Mouse (Mus musculus): ENCODE measurements at regions not wholly inside any gene's neighbourhood (a gene's known extent, or its start where the extent isn't known, plus 50 kb on each side); places are given as distances from the start of the nearest gene placed in this dataset.
A peak's percentile ranks its signal among the peaks of the same experiment; 100 is the strongest.

DNA sequence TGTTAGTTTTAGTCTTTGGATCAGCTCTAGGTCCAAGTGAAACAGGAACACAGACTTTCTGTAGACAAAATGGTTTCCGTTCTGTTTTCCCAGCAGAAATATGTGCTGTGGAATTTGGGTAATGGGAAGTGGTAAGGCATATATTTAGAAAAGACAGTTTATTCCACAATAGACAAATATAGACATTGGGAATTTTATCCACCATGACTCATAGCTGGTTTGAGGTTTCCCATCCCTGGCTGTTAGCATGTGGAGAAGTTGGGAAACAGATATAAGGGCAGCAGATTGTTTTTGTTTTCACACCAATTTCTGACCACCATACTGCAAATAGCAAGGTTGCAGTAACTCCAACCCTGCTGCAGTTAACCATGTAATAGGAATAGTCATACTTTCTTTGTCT, 385.0 kb upstream of the Adam34 start:
- DNase-seq: no peak

DNA sequence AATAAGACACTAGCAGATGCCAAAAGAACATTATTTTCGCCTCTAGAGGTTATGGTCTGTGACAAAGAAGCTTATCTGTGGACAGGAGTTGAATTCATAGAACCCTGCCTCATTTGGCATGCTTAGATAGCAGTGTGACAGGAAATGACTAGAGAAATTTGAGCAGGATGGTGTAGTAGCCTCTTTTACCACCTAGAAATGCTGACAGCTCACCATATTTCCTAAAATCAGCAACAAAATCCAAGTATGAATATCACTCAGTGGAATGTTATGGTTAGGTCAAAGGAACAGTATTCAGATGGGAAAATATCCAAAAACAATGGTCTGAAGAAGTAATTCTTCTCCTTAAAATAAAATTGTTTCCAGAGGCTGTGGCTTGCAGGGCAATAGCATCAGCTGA, 383.6 kb upstream of the Adam34 start:
- DNase-seq: no peak

DNA sequence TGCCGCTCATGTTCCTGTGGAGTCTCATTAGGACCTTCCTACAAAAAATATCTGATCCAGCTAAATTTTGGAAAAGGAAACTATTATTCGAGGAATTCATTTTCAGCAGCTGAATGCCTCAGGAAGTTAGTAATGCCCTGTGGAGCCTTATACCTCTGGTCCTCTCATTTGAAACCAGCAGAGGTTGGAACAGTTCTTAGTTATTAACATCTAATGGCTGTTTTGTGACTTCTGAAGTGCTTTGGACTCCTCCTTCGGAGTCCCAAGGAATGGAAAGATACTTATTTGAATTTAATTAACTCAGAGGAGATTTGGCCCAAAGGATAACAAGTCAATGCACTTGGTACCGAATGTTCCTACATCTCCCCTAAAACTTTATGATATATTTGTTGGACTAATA, 372.2 kb upstream of the Adam34 start:
- DNase-seq: no peak

DNA sequence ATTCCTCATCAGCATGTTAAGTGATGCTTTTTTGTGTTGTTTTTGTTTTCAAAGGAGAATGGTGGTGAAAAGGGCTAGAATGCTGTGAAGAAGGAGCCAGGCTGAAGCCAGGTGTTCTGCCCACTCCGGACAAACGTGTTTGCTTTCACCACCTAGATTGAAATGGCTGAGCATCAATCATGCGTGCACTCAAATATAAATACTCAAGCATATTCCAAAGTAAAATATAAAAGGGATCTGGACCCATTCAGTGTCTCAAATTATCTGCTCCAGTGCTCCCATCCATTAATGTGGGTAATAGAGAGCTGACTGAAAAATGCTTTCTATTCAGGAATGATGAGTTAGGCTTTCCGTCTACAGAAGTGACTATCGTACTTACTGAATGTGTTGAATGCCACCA, 349.0 kb upstream of the Adam34 start:
- DNase-seq: no peak

DNA sequence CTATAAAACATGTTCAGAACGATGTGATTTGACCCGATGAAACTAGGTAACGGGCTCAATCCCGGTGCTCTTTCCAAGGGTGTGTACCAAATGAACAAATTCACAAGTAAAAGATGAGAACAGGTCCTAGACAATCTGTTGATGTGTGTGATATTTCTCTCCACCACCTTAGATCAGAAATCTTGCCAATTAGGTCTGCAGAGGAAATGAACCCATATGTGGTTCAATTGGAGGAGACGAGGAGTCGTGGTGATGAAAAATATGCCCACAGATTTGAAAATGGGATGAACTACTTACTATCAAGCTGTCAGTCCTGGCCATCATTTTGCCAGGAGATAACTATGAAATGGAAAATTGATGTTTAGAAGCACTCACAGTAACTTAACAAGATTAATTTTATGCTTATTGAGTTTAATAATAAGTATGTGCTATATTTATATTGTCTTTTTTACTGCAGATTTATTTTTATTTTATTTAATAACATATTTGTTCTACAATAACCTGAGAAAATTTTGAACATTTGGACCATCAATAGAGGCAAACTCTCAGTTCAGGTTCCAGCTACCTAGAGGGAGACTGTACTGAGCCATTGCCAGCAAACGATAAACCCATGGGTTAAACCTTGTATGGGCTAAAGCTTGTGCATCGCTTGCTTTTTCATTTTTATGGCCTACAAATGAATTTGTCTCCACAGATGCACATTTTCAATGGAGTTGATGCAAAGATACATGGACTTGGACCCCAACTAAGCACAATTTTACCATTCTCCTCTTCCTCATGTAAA, 332.9 kb upstream of the Adam34 start:
- DNase-seq: no peak

DNA sequence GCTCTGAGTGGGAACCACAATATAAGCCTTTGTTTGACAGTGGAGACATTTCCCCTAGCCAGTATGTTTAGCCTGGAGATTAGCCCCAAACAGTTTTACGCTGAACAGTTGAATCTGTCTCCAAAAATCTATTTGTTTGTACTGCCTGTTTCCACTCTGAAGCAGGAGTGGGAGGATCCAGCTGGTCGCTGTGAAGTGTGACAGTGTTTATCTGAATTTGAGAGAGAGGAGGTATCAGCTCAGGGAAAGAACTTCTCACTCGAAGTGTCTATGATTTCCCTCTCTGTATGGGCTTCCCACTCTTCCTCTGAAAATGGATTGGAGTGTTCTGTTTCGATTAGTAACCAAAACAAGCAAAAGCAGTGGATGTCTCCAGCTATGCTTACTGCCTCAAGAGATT, 324.4 kb upstream of the Adam34 start:
- DNase-seq: no peak

DNA sequence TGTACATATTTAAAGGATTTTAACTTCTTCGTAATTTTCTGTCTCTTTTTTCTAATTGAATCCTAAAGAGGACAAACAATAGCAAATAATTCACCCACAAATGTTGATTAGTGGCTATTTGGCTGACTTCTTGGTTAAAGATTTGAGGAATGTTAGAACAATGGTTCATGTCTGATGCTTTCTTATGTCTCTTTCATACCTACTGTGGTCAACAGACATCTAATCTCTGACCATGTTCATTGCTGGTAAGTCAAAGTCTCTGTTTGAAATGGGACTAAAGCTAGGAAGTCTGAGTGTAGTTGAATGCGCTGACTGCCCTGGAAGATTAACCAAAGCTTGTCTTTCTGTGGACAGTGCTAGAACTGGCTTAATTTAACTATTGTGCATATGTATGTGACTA, 321.5 kb upstream of the Adam34 start:
- no peak for DNase-seq

DNA sequence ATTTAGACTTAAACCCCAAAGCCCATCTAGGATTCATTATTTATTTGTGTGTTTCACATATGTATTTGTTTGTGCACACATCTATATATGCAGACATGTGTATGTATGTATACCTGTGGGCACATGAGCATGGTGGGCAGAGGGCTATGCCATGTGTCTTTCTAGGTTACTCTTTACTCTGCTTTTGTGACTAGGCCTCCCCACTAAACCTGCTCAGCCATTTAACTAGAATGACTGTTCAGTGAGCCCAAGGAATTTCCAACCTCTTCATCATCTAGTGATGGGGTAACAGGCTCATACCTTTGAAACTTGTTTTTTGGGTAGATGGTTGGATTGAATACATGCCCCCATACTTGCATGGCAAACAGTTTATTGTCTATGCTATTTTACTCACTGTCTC, 321.1 kb upstream of the Adam34 start:
- DNase-seq: no peak

DNA sequence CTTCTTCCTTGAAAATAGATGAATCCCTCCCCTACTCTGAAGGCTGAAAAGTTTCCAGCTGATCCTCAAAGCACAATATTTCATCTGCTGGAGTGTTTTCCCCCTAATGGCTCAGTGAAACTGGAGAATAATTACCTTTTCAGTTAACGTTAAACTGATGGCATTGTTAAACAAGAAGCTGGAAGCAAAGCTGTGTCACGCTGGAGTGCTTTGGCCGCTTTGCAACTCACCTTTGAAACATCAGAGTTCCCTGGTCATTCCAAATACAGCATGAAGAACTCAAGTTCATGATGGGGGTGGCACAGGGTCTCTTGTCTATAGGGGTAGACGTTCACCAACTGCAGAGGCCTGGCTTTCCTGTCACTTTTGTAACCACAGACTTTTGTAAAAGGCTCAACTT, 317.9 kb upstream of the Adam34 start:
- no peak for DNase-seq

DNA sequence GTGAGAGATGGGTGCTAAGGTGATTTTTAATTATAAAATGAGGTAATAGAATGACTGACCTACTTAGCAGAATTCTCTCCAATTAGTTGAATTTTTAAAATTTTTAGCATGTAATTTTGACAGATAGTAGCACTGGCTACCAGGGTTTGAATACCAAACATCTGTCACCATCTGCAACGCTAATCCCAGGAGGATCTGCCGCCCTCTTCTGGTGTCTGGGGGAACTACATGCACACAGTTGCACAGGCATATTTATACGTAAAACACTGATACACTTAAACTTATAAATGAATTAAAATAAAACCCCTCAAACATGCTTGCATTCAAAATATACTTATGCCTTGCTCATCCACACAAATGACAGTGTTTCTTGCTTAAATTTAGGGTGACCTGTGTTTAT, 316.1 kb upstream of the Adam34 start:
- peak; percentile 54 for DNase-seq

DNA sequence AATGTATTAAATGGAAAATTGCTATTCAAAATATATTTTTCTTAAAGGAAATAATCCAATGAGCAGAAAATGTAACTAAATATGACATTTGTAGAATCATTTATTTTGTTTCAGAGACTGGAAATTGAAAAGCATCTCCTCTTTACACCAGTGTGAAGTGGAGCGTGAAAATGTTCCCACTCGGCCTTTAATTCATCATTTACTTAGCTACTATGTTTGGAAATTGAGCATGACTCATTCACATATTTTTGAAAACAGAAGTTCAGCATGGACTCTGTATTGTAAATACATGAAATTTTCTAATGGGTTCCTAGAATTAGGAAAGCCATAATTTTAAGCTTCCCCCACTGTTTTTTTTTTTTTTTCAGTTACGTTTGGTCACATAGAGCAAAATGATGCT, 314.2 kb upstream of the Adam34 start:
- DNase-seq: no peak
